Mouse (Mus musculus): ENCODE measurements around the gene Rrp7a. TPM values are rescaled to one million over a fixed set of nuclear protein-coding genes. Genes with fewer than 3 reads are reported as not detected.

Gene Rrp7a
- polyA plus RNA-seq, 1 experiment, result 24.6 TPM

DNA sequence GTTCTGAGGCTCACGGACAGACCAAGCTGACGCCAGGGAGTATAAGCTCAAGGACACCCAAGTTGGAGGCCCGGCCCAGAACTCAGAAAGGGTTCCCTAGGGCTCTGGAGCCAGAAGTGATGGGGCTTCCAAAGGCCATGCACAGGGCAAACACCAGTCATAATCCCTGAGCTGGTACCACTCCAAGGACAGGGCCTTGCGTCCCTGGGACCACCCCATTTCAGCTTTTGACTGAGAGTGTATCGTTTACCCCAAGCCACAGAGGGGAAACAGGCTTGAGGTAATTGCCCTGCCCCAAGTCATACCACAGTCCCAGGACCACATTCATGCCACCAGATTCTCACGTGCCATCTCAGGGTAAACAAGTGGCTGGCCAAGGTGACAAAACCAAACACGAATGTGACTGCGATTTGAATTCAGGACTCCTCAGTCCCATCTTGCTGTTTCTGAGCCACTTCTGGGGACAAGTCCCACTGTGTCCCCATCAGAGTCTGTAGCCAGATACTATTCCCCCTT, 45.0 kb upstream of the Rrp7a start:
- WGBS, result 90% methylated on average over 8 of the region's 8 CpGs
- no peak for TF ChIP-seq CTCF (IDR thresholded peaks at IDR 0.05; ENCODE audit: control insufficient read depth, insufficient read depth, low read length)
- TF ChIP-seq POLR2A (IDR thresholded peaks at IDR 0.05; ENCODE audit: borderline replicate concordance, control insufficient read depth, low read depth, low read length), result no peak
- 0 out of 2 replicates have a peak overlapping the region, but pooled peaks have one; percentile 14 for H3K27ac ChIP-seq (ENCODE audit: control insufficient read depth, insufficient read depth, low read depth, low read length, poor library complexity)
- no peak overlapping the region for H3K4me3 ChIP-seq (replicated peaks; ENCODE audit: control insufficient read depth, low read depth, low read length)
- H3K4me1 ChIP-seq (ENCODE audit: control insufficient read depth, insufficient read depth, low read length), result peaks cover 4% of the 10 kb centered on the region

DNA sequence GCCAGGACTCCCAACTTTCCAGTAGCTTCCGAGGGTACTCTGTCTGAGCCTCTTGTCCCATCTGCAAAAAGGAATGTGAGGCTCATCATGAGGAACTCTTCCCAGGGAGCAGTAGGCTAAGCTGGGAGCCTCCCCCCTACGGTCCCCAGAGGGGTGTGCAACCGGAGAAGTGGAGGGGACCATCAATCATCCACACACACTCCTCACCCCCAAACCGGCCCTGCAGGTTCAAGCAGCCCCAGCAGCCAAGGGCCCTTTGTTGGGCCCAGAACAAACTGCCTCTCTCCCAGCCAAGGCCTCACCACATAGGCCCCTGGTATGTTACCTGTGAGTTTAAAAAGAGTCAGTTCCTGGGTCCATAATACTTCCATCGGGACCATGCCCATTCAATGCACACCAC, 44.5 kb upstream of the Rrp7a start:
- Histone ChIP-seq H3K27ac (ENCODE audit: control insufficient read depth, insufficient read depth, low read depth, low read length, poor library complexity) (0 out of 2 replicates have a peak overlapping the region, but pooled peaks have one; percentile 0), H3K4me1 (ENCODE audit: control insufficient read depth, insufficient read depth, low read length) (peaks cover 4% of the 10 kb centered on the region), H3K4me3 (replicated peaks; ENCODE audit: control insufficient read depth, low read depth, low read length) (no peak overlapping the region)
- 92% methylated on average over 5 of the region's 5 CpGs for WGBS
- no peak for TF ChIP-seq CTCF (IDR thresholded peaks at IDR 0.05; ENCODE audit: control insufficient read depth, insufficient read depth, low read length)
- no peak for TF ChIP-seq POLR2A (IDR thresholded peaks at IDR 0.05; ENCODE audit: borderline replicate concordance, control insufficient read depth, low read depth, low read length)

DNA sequence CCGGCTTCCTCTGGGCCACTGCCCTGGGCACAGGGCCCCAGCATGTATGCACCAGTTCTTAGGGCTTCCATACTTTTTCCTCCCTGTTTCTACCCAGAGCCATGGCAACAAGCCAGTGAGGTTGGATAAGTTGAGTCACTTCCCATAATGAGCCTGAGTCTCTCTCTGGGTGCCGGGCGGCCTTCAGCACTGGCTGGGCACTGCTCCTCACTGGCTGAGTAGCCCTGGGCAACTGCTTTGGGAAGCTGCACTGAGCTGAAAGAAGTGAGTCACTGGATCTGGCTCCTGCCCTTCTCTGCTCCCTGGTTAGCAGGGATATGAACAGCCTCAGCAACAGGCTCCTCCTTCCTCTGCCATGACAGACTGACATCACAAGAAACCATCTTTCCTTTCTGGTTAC, 44.0 kb upstream of the Rrp7a start:
- no peak for TF ChIP-seq POLR2A (IDR thresholded peaks at IDR 0.05; ENCODE audit: borderline replicate concordance, control insufficient read depth, low read depth, low read length)
- TF ChIP-seq CTCF (IDR thresholded peaks at IDR 0.05; ENCODE audit: control insufficient read depth, insufficient read depth, low read length), result no peak
- WGBS, result 81% methylated on average over 3 of the region's 3 CpGs
- 0 out of 2 replicates have a peak overlapping the region, but pooled peaks have one; percentile 0 for H3K27ac ChIP-seq (ENCODE audit: control insufficient read depth, insufficient read depth, low read depth, low read length, poor library complexity)
- no peak overlapping the region for H3K4me3 ChIP-seq (replicated peaks; ENCODE audit: control insufficient read depth, low read depth, low read length)
- H3K4me1 ChIP-seq (ENCODE audit: control insufficient read depth, insufficient read depth, low read length), result peaks cover 4% of the 10 kb centered on the region

DNA sequence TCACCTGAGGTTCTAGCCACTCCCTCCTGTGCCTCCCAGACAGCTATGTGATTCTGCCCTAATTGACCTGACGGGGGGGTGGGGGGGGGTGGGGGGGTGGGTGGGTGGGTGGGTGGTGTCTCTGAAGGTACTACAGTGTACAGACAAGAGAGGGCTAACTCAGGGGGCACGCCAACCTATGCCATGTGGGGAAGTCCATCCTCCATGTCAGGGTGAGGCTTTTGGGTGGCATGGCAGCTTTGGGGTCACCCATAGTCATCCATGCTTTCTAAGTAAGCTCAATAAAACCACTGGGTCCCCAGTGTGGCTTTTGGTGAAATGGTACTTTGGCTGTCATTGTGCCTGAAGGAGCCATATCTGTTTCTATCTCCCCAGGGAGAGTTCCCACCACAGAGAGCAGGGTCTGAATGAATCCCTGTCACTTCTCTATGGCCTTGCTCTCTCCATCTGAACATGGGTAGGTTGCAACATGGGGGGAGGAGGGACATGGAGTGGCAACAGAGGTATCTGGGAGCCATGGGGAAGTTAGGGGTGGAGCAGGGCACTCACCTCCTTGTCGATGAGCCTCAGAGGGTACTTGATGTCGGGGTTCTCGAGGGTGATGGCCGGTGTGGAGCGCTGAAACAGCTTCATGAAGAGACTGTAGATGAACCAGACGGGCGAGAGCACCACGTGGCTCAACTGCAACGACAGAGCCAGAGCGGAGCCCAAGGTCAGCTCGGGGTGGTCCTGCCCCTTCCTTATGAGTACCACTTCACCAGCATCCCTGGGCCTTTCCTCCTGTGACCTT, 43.1 kb upstream of the Rrp7a start:
- WGBS, result 87% methylated on average over 13 of the region's 13 CpGs
- no peak for TF ChIP-seq POLR2A (IDR thresholded peaks at IDR 0.05; ENCODE audit: borderline replicate concordance, control insufficient read depth, low read depth, low read length)
- H3K4me1 ChIP-seq (ENCODE audit: control insufficient read depth, insufficient read depth, low read length), result no peaks in the 10 kb centered on the region
- H3K27ac ChIP-seq (ENCODE audit: control insufficient read depth, insufficient read depth, low read depth, low read length, poor library complexity), result 0 out of 2 replicates have a peak overlapping the region, but pooled peaks have one; percentile 17
- no peak overlapping the region for H3K4me3 ChIP-seq (replicated peaks; ENCODE audit: control insufficient read depth, low read depth, low read length)

DNA sequence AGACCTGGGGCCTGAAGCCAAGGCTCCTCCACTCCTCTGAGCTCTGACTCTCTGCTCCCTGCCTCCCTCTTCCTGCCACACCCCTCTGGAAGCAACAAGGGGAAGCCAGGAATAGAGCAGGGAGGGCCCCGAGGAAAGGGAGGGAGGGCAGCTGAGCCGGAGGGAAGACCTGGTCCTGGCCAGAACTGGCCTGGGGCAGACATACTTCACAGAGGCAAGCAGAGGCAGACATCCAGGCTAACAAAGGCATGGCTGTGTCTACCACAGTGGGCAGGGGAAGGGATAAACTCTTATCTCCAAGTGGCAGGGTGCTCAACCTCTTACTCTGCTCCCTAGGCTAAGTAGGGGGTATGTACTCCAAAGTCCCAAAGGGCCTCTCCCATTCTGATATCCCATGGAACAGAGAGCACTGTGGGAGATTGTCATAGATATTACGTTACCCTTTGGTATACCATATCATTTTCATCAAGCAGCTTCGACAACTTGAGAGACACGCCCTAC, 42.4 kb upstream of the Rrp7a start:
- H3K4me1 ChIP-seq (ENCODE audit: control insufficient read depth, insufficient read depth, low read length), result no peaks in the 10 kb centered on the region
- no peak overlapping the region for H3K4me3 ChIP-seq (replicated peaks; ENCODE audit: control insufficient read depth, low read depth, low read length)
- TF ChIP-seq POLR2A (IDR thresholded peaks at IDR 0.05; ENCODE audit: borderline replicate concordance, control insufficient read depth, low read depth, low read length) (no peak), CTCF (IDR thresholded peaks at IDR 0.05; ENCODE audit: control insufficient read depth, insufficient read depth, low read length) (no peak)
- WGBS, result 61% methylated on average over 5 of the region's 5 CpGs
- peak overlapping the region; percentile 70 for H3K27ac ChIP-seq (ENCODE audit: control insufficient read depth, insufficient read depth, low read depth, low read length, poor library complexity)

DNA sequence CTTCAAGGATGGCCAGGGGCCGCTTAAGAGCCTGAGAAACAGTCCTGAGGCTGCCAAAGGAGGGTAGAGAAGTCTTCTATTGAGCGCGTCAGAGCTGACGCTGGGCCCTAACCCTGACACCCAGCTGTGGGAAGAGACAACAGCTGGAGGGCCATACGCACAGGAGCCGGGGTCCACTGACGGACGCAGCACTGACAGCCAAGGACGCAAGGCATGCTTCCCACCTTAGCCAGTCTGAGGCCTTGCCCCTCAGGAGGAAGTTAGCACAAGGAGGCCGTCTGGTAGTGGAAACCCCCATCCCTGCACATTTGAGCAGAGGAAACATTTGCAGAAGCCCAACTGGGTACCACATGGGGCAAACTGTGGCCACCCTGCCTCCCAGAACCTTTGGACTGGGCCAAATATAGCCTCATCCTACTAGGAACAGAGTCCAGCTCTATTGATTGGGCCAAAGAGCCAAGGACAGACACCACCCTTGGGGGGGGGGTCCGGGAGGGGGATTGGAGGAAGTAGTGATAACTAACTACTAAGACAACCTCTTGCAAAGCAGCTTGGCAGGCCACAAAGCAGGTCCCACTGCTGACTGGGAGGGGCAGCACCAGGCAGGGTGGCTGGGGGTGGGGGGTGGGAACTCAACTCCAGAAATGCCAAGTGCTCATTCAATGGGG, 40.4 kb upstream of the Rrp7a start:
- H3K4me1 ChIP-seq (ENCODE audit: control insufficient read depth, insufficient read depth, low read length), result no peaks in the 10 kb centered on the region
- H3K27ac ChIP-seq (ENCODE audit: control insufficient read depth, insufficient read depth, low read depth, low read length, poor library complexity), result no peak overlapping the region
- TF ChIP-seq CTCF (IDR thresholded peaks at IDR 0.05; ENCODE audit: control insufficient read depth, insufficient read depth, low read length) (no peak), POLR2A (IDR thresholded peaks at IDR 0.05; ENCODE audit: borderline replicate concordance, control insufficient read depth, low read depth, low read length) (no peak)
- no peak overlapping the region for H3K4me3 ChIP-seq (replicated peaks; ENCODE audit: control insufficient read depth, low read depth, low read length)
- WGBS, result 83% methylated on average over 11 of the region's 11 CpGs

DNA sequence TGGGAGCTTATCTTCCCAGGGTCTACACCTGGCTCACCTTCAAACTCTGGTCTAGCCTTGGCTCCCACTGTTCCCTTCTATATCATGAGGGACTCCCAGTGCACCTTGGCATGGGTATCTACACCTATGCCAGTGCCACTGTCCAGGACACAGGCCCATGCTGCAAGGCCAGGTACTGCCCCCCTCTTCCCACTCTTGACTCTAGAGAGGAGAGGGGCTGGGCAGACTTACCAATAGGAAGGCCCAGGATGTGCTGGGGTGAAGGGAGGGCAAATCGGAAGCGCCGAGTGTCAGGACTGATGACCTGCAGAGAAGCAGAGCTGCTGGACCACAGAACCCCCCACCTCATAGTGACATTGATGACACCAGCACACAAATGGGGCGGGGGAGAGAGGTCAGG, 39.4 kb upstream of the Rrp7a start:
- H3K27ac ChIP-seq (ENCODE audit: control insufficient read depth, insufficient read depth, low read depth, low read length, poor library complexity), result no peak overlapping the region
- no peaks in the 10 kb centered on the region for H3K4me1 ChIP-seq (ENCODE audit: control insufficient read depth, insufficient read depth, low read length)
- H3K4me3 ChIP-seq (replicated peaks; ENCODE audit: control insufficient read depth, low read depth, low read length), result no peak overlapping the region
- 87% methylated on average over 4 of the region's 4 CpGs for WGBS
- TF ChIP-seq CTCF (IDR thresholded peaks at IDR 0.05; ENCODE audit: control insufficient read depth, insufficient read depth, low read length) (no peak), POLR2A (IDR thresholded peaks at IDR 0.05; ENCODE audit: borderline replicate concordance, control insufficient read depth, low read depth, low read length) (no peak)

DNA sequence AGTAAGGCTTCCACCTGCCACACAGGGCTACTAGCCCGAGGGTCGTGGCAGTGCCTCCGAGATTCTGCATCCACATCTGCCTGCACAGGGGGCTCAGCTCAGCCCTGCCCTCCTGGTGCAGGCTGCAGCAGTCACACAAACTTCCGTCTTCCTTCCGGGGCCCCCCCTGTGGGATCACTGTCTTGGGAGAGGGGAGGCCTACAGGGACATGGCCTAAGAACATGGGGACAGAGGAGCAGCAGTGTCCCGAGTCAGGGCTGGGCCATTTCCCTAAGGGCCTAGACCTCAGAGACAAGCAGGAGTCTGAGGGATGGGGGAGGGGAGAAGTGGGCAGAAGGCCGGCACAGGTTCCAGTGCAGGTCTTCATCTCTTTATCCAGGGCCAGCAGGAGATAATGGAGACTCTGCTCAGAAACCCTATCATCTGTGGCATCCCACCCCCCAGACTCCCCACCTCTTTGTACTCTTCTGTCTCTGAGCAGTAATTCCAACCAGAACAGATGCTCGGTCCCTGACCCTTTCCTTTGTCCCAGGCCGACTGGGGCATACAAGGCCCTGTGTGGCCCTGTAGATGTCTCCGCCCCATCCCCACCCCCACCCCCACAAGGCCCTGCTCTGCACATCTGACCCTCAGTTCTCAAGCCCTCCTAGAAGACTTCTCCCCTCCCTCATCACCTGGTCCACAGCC, 38.6 kb upstream of the Rrp7a start:
- Histone ChIP-seq H3K27ac (ENCODE audit: control insufficient read depth, insufficient read depth, low read depth, low read length, poor library complexity) (no peak overlapping the region), H3K4me1 (ENCODE audit: control insufficient read depth, insufficient read depth, low read length) (no peaks in the 10 kb centered on the region), H3K4me3 (replicated peaks; ENCODE audit: control insufficient read depth, low read depth, low read length) (no peak overlapping the region)
- 89% methylated on average over 10 of the region's 10 CpGs for WGBS
- no peak for TF ChIP-seq POLR2A (IDR thresholded peaks at IDR 0.05; ENCODE audit: borderline replicate concordance, control insufficient read depth, low read depth, low read length)
- TF ChIP-seq CTCF (IDR thresholded peaks at IDR 0.05; ENCODE audit: control insufficient read depth, insufficient read depth, low read length), result no peak
